Mouse (Mus musculus): Measurements from ENCODE around the gene Ccdc6. TPM values are rescaled to one million over a fixed set of nuclear protein-coding genes. Genes with fewer than 3 reads are reported as not detected.

Ccdc6 gene
- polyA plus RNA-seq, 1 experiment: 61.8 TPM

GRCm38 (mm10) chr10:70226608-70227007 is 129.7 kb downstream of the Ccdc6 start:
- Histone ChIP-seq H3K27me3 (ENCODE audit: control insufficient read depth, insufficient read depth, low read length, poor library complexity, severe bottlenecking) (no peaks in the 10 kb centered on the region), H3K9ac (ENCODE audit: low read depth, poor library complexity, severe bottlenecking) (no peak overlapping the region), H3K4me3 (ENCODE audit: low read depth, low read length) (no peak overlapping the region), H3K27ac (ENCODE audit: insufficient read depth, low read length) (no peak overlapping the region), H3K9me3 (replicated peaks; ENCODE audit: control insufficient read depth, insufficient read depth, low read length, poor library complexity, severe bottlenecking) (no peaks in the 10 kb centered on the region), H3K4me1 (ENCODE audit: control insufficient read depth, insufficient read depth, low read length) (no peaks in the 10 kb centered on the region), H3K36me3 (ENCODE audit: control insufficient read depth, insufficient read depth, low read length, poor library complexity, severe bottlenecking) (no peaks in the 10 kb centered on the region)
- no peak for TF ChIP-seq CTCF (IDR thresholded peaks at IDR 0.05; ENCODE audit: low read depth, low read length)
- TF ChIP-seq EP300 (IDR thresholded peaks at IDR 0.05; ENCODE audit: insufficient read depth, low read depth, low read length): no peak
- TF ChIP-seq POLR2A (IDR thresholded peaks at IDR 0.05; ENCODE audit: insufficient read depth, low read length): no peak

GRCm38 (mm10) chr10:70230352-70230751 is 133.4 kb downstream of the Ccdc6 start:
- no peaks in the 10 kb centered on the region for H3K27me3 ChIP-seq (ENCODE audit: control insufficient read depth, insufficient read depth, low read length, poor library complexity, severe bottlenecking)
- TF ChIP-seq EP300 (IDR thresholded peaks at IDR 0.05; ENCODE audit: insufficient read depth, low read depth, low read length) (no peak), POLR2A (IDR thresholded peaks at IDR 0.05; ENCODE audit: insufficient read depth, low read length) (no peak), CTCF (IDR thresholded peaks at IDR 0.05; ENCODE audit: low read depth, low read length) (no peak)
- no peaks in the 10 kb centered on the region for H3K4me1 ChIP-seq (ENCODE audit: control insufficient read depth, insufficient read depth, low read length)
- no peak overlapping the region for H3K4me3 ChIP-seq (ENCODE audit: low read depth, low read length)
- H3K9ac ChIP-seq (ENCODE audit: low read depth, poor library complexity, severe bottlenecking): no peak overlapping the region
- H3K9me3 ChIP-seq (replicated peaks; ENCODE audit: control insufficient read depth, insufficient read depth, low read length, poor library complexity, severe bottlenecking): no peaks in the 10 kb centered on the region
- no peak overlapping the region for H3K27ac ChIP-seq (ENCODE audit: insufficient read depth, low read length)
- H3K36me3 ChIP-seq (ENCODE audit: control insufficient read depth, insufficient read depth, low read length, poor library complexity, severe bottlenecking): no peaks in the 10 kb centered on the region

DNA sequence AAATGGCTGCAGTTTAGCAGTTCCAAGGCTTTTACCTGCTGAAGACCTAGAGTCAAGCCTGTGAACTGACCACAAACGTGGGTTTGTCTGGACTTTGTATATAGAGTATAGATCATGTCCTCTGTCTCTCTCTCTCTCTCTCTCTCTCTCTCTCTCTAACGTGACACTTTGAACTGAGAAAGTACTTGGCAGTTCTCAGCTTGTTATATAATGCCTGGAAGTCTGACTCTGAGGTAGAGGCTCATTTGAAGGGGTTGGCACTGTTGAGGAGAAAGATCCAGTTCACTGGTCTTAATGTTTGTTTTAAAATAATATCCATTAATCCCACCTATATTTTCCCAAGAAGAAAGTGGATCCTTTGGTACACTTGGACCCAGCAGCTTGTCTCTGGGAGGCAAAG is 141.0 kb downstream of the Ccdc6 start:
- Histone ChIP-seq H3K4me3 (ENCODE audit: low read depth, low read length) (no peak overlapping the region), H3K9ac (ENCODE audit: low read depth, poor library complexity, severe bottlenecking) (no peak overlapping the region), H3K27me3 (ENCODE audit: control insufficient read depth, insufficient read depth, low read length, poor library complexity, severe bottlenecking) (no peaks in the 10 kb centered on the region), H3K36me3 (ENCODE audit: control insufficient read depth, insufficient read depth, low read length, poor library complexity, severe bottlenecking) (no peaks in the 10 kb centered on the region), H3K27ac (ENCODE audit: insufficient read depth, low read length) (no peak overlapping the region), H3K4me1 (ENCODE audit: control insufficient read depth, insufficient read depth, low read length) (peaks cover 1% of the 10 kb centered on the region), H3K9me3 (replicated peaks; ENCODE audit: control insufficient read depth, insufficient read depth, low read length, poor library complexity, severe bottlenecking) (no peaks in the 10 kb centered on the region)
- TF ChIP-seq CTCF (IDR thresholded peaks at IDR 0.05; ENCODE audit: low read depth, low read length): no peak
- no peak for TF ChIP-seq EP300 (IDR thresholded peaks at IDR 0.05; ENCODE audit: insufficient read depth, low read depth, low read length)
- no peak for TF ChIP-seq POLR2A (IDR thresholded peaks at IDR 0.05; ENCODE audit: insufficient read depth, low read length)

Other genes starting within 250 kb of the Ccdc6 start
- not detected in 2 replicates for gene Mrln, start 107.5 kb downstream of the Ccdc6 start, polyA plus RNA-seq (2011; ENCODE audit: insufficient read depth, insufficient read length, low read depth, missing spikeins)
- gene Slc16a9, start 148.0 kb downstream of the Ccdc6 start, polyA plus RNA-seq (2011; ENCODE audit: insufficient read depth, insufficient read length, low read depth, missing spikeins): 5.1 and 5.2 TPM in 2 replicates